Mouse (Mus musculus): Measurements from ENCODE around the gene St6galnac6. TPM values are rescaled to one million over a fixed set of nuclear protein-coding genes. Genes with fewer than 3 reads are reported as not detected.

Gene St6galnac6
- total RNA-seq, 1 experiment from 2014 or later = 56.0 TPM

DNA sequence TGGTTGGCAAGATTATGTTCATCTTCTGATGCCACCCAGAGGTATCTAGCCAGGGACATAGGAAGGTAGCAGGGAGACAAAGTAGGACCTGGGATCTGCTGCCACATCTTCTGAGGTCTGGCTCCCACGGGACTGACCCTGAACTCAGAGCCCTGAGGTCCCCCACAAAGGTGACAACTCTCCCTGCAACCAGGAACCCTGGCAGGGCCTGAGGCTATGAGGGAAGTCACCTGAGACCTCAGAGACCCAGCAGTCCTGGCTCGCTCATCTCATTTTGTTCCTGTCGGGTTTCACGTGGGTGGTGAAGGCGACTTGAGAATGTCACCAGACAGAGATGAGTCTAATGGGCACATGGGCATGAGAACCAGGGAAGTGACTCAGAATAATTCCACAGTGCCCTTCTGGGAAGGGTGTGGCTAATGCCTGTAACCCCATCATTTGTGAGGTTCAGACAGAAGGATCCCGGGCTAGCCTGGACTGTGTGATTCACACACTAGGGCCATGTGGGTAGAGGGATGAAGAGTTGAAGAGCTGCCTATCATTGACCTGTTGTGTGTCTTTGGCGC is 14.3 kb upstream of the St6galnac6 start:
- DNase-seq = no peak

DNA sequence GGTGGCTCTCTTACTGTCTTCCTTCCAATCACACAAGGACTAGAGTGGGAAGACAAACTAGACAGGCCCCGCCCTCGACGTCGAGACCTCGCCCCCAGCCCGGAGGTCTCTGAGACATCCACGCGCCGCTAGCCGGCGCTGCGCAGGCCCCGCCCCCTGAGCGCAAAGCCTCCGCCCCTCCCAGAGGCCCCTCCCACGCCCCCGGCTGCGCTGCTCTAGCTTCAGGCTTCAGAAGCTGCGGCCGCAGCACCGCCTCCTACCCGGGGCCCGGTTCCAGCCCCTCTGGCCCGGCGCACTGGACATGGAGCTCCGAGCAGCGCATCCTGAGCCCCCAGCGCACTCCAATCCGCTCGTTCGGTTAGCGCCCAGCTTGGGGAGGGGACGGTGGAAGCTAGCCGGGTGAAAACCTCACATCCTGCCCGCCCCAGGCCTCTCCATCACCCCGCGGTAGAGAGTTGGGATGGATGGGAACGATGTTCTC is 12.6 kb upstream of the St6galnac6 start, which contains the start of gene St6galnac4:
Gene St6galnac4 (plus strand): TSS at position 225 of the 481 bp plus-strand sequence.
- DNase-seq = peak; percentile 94

DNA sequence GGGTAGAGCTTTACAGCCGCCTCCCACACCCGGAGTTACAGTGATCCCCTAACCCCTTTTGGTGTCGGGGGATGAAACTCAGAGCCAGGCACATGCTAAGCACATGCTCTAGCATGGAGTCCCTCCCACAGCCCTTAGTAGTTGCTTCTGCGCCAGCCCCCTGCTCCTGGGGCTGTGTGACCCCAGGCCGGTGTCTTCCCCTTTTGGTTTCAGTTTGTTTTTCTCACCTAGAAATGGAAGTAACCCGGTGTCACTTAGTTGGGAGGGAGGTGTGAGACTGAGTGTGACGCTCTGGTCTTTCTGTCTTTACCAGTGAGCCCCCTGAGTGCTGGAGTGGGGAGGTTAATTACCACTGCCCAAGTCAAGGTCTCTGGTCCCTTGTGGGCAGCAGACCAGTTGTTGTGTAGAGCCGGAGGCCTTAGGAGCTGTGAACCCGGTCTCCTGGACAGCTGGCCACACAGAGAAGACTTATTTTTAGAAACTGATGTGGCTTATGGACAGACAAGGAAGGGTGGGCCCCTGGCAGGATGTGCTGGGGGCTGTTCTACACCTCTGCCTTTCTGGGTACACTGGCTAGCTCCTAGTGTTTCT is 11.7 kb upstream of the St6galnac6 start:
- no peak for DNase-seq

DNA sequence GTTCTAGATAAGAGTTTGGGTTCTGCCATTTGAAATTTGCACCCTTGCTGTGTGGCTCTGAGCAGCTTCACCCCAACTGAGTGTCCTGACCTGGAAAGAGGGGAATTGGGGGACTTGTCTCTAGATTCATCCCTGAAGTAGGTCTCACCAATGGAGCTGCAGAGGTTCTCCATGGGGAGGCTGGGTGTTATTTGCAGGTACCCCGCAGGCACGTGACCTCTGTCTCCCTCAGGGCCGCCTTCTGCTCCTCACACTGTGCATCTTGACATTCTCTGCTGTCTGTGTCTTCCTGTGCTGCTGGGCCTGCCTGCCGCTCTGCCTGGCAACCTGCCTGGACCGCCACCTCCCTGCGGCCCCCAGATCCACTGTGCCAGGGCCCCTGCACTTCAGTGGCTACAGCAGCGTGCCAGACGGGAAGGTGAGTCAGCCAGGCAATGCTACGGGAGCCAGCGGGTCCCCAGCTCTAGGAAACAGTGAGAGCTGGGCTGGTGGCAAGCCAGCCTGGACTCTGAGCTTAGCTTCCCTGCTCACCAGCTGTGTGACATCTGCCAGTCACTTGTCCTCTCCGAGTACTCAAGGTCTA is 10.2 kb upstream of the St6galnac6 start:
- peak; percentile 67 for DNase-seq

DNA sequence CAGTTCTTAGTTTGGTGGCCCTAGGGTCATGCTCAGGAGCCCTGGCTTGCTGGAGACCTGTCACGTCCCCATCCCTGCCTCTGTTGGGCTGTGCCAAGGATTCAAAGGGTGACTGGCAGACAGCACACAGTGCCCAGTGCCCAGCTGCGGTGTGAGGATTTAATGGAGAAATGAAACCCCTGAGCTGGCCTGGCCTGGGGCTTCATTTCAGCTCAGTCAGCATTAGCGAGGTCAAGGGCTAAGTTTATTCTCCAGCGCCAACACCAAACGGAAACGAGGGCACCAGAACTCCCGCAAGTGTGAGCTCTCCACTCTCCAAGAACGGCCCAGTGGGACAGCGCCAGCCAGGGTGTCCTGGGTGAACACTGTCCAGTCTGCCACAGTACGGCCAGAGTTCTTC is 9.3 kb upstream of the St6galnac6 start:
- no peak for DNase-seq

DNA sequence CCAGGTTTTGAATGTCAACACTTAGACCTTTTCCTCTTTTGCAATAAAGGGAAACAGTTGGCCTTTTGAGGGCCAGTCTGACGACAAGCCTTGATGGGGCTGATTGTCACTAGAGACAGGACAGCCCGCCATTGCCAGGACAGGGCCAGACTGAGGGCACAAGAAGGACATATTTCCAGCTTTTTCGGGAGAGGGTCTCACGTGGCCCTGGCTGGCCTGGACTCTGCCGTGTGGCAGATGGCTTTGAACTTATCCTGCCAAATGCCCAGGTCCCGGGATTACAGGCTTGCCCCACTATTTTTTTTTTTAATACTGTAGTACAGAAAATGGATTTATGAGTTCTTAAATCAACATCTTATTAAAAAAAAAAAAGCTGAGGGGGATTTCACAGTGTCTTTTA is 8.3 kb upstream of the St6galnac6 start:
- DNase-seq = no peak

DNA sequence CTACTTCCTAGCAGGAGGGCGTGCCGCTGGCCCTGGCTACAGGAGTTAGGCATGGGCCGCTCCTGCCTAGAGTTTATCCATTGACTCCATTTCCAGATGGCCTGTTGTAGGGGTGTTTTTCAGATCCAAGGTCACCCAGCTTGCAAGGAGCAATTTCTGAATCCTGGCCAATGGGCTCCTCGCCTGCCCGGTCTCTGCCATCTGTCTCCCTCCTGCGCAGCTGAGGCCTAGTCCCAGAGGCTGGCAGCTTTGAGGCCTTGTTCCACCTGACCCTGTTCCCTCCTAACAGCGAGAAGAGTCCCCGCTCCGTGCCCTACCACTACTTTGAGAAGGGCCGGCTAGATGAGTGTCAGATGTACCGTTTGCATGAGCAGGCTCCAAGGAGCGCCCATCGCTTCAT is 2.8 kb upstream of the St6galnac6 start:
- DNase-seq = no peak

DNA sequence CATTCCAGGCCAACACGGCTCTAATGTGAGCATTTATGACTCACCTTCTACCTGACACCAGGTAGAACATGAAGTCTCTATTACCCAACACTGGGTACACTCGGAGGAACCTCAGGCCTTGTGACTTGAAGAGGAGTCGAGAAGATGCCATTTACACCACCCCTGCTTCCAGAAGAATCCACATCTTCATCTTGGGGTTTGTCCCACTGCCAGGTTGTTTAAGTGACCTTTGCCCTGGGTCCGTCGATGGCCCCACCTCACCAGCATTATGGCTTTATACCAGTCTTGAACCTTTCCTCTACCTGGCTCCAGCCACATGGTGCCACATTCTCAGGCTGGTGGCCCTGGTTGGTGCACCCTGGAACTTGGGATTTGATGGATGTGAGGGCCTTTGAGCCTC is 2.3 kb upstream of the St6galnac6 start:
- DNase-seq = no peak

DNA sequence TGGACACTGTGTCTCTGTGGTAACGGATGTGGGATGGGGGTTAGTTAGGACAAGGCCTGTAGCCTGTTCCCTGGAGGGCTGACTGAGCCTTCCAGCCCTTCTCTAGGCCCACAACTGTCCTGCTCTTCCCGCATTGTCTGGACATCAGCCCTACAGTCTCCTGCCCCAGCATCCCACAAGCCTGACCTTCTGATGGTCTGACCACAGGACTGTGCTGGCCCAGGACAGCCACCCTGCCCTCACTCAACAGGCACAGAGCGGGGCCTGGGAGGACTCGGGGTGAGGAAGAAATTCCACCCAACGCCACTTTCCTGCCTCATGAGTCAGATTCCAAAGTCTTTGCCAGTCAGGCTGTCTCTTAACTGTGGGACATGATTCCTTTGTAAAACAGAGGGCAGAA is 1.8 kb upstream of the St6galnac6 start:
- DNase-seq = no peak

DNA sequence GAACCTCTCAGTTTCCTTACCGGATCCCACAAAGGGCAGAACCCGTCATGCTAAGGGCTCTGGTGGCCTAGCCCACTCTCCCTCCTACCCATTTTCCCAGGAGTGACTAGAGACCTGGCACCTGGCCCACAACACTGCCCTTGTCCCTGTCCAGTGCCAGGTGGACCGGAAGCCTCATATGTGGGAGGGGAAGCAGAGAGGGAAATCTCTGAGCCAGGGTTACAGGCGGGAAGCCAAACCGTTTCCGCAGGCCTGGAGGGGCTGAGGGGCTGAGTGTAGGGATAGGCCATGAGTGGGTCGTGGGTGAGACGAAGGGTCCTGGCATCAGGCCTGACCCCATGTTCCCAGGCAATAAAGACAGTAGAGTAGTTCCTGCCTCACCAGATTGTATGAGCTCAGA is 1.0 kb upstream of the St6galnac6 start:
- peak; percentile 44 for DNase-seq

DNA sequence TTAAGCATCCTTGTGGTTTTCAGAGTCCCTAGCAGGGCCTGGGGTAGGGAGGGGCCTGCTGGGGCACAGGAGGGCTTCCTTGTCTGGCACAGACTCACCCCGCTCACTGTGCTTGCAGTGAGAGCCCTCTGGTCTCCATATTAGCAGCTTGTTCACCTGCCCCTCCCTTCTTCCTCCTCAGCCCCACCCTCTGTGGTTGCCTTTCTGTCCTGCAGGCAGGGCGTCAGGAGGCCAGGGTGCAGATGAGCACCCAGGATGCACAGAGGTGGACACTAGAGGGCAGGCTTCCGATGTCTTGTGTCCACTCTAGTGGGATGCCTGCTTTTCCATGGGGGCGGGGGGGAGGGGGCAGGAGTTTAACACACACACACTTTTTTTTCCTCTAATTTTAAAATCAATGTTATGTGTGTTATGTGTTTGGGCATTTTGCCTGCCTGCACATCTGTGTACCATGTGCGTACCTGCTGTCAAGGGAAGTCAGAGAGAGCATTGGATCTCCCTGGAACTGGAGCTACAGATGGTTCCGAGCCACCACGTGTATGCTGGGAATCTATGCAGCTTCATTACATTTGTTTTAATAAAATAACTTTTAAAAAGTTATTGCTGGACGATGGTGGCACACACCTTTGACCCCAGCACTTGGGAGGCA is 2.0 kb downstream of the St6galnac6 start:
- DNase-seq = peak; percentile 46

DNA sequence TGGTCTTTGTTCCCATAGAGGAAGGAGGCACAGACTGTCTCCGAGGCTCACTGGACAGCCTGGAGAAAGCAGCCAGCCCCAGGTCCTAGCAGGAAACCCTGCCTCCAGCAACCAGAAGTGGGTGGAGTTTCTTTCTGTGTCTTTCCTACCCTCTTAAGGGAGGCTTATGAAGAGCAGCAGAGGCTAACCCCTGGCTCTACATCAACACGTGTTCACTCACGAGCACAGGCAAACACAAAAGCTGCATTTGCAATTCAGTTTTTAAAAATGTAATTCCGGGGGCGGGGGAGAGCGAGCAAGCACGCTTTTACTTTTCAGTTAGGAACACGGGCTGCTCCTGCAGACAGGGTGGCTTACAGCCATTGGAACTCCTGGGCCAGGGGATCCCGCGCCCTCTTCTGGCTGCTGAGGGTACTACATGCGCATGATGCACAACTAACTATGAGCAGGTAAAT is 3.1 kb downstream of the St6galnac6 start:
- peak; percentile 88 for DNase-seq

DNA sequence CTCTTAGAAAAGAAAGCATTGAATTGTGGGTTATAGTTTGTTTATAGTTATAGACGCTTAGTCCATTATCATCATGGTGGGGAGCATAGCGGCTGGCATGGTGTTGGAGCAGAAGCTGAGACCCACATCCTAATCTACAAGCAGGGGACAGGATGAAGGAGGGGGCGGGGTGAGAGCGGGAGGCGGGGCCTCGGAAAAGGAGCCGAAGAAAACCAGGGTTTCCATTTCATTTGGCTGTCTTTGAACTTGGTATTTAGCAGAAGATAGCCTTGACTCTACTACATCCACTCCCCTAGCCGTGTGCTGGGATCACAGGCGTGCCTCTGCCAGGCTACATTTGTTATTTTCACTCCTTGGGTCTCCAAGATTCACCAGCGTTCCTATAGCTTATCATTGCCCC is 5.1 kb downstream of the St6galnac6 start:
- no peak for DNase-seq

DNA sequence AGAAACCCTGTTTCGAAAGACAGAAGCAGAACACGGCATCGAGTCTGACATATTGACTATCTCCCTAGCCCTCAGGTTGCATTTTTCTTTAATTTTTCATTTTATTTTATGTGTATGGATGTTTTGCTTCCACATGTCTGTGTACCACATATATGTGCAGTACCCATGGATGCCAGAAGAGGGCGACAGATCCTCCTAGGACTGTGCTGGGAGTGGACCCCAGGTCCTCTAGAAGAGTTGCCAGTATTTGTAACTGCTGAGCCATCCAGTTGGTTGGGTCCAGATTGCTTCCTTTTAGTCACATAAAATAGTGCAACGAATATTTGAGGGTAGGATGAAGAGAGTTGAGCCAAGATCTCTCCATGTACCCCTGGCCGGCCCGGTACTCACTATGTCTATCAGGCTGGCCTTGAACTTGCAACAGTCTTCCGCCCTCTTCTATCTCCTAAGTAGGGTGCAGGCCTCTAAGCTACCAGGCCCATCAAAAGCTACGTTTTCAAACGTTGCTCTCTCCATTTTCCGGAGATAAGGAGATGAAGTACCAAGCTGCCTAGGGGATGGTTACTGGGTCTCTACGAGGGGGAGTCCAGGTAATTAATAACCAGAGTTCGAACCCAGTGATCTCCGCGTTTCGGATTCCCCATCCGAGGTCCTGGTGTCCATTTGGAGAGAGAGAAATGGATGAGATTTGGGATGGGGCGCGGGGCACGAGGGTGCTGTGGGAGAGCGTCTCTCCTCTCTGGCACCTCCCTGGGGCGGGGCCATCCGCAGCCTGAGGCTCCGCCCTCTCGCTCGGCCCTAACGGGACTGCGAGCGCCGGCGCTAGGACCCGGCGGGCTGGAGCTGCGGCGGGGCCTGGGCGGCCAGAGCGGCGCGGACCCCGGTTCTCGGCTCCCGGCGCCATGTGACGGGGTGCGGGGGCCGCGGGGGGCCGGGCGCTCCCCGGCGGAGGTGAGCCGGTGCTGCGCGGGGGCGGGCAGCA is 6.9 kb downstream of the St6galnac6 start:
- DNase-seq = peak; percentile 90

DNA sequence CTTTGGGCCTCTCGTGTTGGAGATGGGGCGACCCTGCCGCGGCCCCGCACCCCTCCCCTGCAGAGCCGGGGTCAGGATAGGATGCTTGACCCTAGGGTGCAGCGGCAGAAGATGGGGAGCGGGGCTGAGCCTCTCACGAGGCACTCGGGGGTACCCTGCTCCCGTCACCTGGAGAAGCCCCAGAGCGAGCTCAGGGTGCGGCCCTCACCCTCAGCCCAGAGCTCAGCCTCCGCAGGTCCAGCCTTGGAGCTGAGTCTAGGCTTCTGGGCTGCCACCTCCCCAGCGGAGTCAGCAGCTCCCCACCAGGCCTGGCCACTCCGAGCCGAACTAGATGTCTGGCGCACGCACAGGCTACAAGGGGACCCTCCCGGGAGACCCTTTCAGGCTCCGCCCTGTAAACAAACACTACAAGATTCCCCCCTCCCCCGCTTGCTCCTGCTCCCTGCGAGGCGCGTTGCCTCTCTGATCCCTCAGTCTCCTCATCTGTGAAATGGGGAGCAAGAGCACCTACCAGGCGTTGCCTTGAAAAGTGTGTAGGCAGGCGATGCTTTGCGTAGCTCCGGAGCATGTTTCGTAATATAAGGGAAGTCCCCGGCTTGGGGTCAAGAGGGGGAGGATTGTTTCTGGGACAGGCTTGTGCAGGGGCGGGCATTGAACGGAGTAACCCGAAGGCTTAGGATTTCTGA is 7.9 kb downstream of the St6galnac6 start:
- peak; percentile 50 for DNase-seq

DNA sequence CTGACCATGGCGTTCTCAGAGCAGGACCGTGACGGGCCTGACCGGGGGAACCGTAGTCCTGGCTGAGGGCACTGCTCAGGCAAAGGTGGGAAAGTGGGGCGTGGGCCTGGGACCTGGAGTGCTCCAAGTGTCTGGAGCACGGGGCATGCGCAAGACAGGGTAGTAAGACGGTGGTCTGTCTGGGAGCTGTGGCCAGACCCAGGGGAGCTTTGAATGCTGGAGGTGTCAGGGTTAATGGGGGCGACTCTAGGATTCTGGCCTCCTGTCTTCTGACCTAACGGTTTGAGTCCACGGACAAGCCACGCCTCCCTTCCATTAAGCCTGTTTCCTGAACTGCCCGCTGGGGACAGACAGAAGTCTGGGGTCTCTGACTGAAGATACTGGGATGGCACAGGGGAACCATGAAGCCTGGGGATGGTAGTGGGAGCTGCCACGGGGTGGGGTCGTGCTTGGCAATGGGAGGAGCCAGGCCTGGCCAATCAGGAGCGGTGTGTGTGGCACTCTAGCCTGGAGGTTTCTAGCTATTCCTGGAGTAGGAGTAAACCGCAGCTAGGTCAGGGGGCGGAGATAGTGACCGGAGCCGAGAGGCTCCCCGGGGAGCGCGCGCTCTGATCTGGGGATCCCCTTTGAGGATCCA is 8.8 kb downstream of the St6galnac6 start:
- peak; percentile 82 for DNase-seq

DNA sequence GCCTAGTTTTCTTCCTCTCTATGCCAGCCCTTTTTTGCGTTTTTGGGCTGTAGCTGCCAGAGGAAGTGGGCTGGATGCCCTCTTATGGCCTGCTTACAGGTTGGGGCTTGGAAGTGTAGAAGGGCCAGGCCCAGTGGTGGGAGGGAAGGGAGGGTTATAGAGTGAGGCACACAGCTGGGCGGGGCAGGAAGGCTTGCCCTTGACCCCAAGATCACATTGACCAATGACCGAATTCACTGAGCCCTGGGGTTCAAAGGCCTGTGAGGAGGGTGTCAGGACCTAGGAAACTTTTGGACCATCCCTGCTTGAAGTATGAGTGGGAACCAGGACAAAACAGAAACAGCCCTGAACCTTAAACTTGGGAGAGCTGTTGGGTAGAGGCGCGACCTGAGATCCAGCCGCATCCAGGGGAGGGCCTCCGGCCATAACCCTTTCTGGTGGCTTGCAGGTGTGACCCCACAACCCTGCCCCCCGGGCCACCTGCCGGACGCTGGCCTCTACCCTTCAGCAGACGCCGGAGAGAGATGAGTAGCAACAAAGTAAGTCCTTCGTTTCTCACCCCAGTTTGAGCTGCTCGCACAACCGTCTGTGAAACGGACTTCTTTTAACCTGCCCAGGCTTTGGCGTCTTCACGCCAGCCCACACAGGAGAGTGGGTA is 9.4 kb downstream of the St6galnac6 start:
- DNase-seq = no peak

DNA sequence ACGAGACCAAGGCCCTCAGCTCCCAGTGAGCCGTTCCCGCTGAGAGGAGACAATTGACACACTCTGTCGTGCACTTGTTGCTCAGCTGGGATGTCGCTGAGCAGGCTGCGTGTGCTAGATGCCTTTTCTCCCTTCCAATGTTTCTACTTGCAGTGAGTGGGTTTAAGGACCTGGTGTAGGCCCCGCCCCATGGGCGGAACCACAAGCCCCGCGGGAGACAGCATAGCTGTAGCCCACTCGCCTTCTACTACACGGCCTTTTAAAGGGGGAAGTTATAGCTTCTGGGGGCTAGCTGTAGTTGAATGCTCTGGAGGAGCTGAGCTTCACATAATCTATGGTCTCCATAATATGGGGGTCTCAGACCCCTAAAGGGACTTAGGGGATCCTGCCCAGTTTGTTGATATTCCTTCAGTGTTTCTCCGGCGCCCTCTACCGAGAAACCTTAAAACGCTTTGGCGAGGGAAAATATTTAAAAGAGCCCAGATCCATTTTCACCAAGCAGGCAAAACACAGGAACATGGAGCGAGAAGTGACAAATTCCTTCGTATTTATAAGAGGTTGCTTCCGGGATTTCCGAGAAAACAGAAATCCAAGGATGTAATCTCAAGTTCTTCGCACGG is 11.2 kb downstream of the St6galnac6 start:
- no peak for DNase-seq

DNA sequence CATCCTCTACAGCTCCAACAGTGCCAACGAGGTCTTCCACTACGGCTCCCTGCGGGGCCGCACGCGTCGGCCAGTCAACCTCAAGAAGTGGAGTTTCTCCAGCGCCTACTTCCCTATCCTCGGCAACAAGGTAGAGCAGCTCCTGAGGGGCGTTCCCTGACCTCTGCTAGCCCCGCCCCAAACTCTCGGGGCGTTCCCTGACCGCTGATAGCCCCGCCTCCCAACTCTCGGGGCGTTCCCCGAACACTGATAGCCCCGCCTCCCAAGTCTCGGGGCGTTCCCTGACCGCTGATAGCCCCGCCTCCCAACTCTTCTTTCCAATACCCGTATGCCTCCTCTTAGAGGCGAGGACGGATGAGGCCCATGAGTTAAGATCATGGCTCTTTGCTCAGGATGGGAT is 12.8 kb downstream of the St6galnac6 start:
- no peak for DNase-seq

DNA sequence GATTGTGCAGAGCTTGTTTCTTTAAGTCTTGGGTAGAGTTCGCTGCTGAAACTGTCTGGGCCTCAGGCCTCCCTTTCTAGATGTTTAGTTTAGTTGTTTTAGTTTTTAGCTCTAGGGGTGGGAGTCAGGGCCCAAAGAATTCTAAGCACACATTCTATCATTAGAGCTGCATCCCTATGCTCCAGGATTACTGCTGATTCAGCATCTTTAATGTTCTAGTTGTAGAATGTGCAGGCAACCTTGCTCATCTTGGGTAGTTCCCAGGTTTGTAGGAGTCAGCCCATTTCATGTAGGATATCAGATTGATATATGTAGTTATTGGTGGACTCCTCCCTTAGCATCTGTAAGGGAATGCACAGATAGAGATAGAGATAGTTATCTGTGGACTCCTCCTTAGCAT is 17.6 kb downstream of the St6galnac6 start:
- DNase-seq = no peak
